In the genomic region with DNA sequence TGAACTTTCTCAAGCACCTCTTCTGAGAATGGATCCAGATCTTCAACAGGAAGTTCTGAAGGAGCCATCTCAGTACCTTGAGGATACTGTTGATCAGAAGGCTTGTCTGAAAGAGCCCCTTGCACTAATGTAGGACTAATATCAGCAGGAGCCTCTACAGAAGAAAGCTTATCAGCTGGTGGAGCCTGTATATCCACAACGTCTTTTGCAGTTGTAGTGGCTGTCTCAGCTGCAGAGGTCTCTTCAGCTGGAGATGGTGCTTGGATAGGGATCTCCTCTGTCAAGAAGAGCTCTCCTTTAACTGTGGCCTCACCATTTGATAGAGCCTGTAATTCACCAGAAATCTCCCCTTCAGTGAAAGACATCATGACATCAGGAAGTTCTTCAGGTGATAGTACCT, we compare ENCODE assay signal across 25 mouse cellular contexts. TPM values are rescaled to one million over a fixed set of nuclear protein-coding genes. Genes with fewer than 3 reads are reported as not detected.
A peak's percentile ranks its signal among the peaks of the same experiment; 100 is the strongest.
DNase-seq lines count a peak whose midpoint lies in the region; TF ChIP-seq lines count a peak whose summit lies in the region.
"Had no signal": no experiment of that assay in that cellular context is flagged by ENCODE, and none has a peak within 500 bp of the region (broad histone marks: within the 10 kb centered on the region; RNA-seq: fewer than 3 reads in every experiment).

No protein-coding gene starts in this region.

- DNase-seq in testis, postnatal 14 days (ENCODE audit: low spot score): no peak
- peak; percentile 37 for DNase-seq in MEL (ENCODE audit: low read depth, low spot score)
- no peak for DNase-seq in gastrocnemius, adult 2 months
- DNase-seq: adrenal gland, adult 2 months; adrenal gland, adult 8-10 months; adrenal gland, postnatal 10 days; adrenal gland, postnatal 14 days; adrenal gland, postnatal 25 days; adrenal gland, postnatal 36 days; B cell, adult 2 months; cerebellum, adult 11 months; cerebellum, adult 11-12 months; cerebellum, adult 18-20 months; cerebellum, adult 2 months had no signal

- H3K27ac ChIP-seq in testis, adult 2 months (ENCODE audit: control insufficient read depth, insufficient read depth, low read depth, low read length): no peak overlapping the region
- no peak overlapping the region for H3K27ac ChIP-seq in MEL (ENCODE audit: control insufficient read depth, low read depth, low read length)
- H3K27ac ChIP-seq in gastrocnemius, adult 2 months: no peak overlapping the region

- no peak for TF ChIP-seq POLR2A in testis, adult 2 months (IDR thresholded peaks at IDR 0.05; ENCODE audit: control insufficient read depth, low read depth, low read length)
- TF ChIP-seq POLR2A in MEL (IDR thresholded peaks at IDR 0.05; ENCODE audit: control insufficient read depth in 1 of 2, insufficient read depth in 1 of 2, low read depth in 1 of 2, low read length in 2 of 2, poor library complexity in 1 of 2): no peak

- H3K9ac ChIP-seq in MEL (ENCODE audit: control insufficient read depth, low read depth, low read length, poor library complexity, severe bottlenecking): no peak overlapping the region

- H3K79me2 ChIP-seq in MEL (ENCODE audit: control insufficient read depth, insufficient read depth, low read length, poor library complexity): no peaks in the 10 kb centered on the region

- no peaks in the 10 kb centered on the region for H3K36me3 ChIP-seq in testis, adult 2 months (ENCODE audit: control insufficient read depth, insufficient read depth, low read length)
- H3K36me3 ChIP-seq in MEL (ENCODE audit: control insufficient read depth in 1 of 2, insufficient read depth in 2 of 2, low read length in 2 of 2): peaks cover 0 to 2% of the 10 kb centered on the region in 2 experiments; a peak in 1 of 4 replicates
- H3K36me3 ChIP-seq: G1E had no signal

- H3K27me3 ChIP-seq in testis, adult 2 months (ENCODE audit: control insufficient read depth, insufficient read depth, low read length): no peaks in the 10 kb centered on the region
- no peaks in the 10 kb centered on the region for H3K27me3 ChIP-seq in MEL (ENCODE audit: control insufficient read depth in 1 of 2, insufficient read depth in 2 of 2, low read length in 2 of 2)
- H3K27me3 ChIP-seq: CH12.LX, Patski had no signal

- H3K4me1 ChIP-seq in testis, adult 2 months (ENCODE audit: control insufficient read depth, insufficient read depth, low read length): peaks cover 2% of the 10 kb centered on the region
- H3K4me1 ChIP-seq in MEL (ENCODE audit: control insufficient read depth in 1 of 2, insufficient read depth in 2 of 2, low read length in 2 of 2): peaks cover 3 to 5% of the 10 kb centered on the region in 2 experiments; a peak in 1 of 4 replicates

- TF ChIP-seq CTCF in testis, adult 2 months (IDR thresholded peaks at IDR 0.05; ENCODE audit: control insufficient read depth, insufficient read depth, insufficient replicate concordance, low read depth, low read length): no peak
- TF ChIP-seq CTCF in MEL (IDR thresholded peaks at IDR 0.05 in 2 of 3, conservative IDR thresholded peaks at IDR 0.05 in 1 of 3; ENCODE audit: control insufficient read depth in 1 of 3, insufficient read depth in 1 of 3, low read depth in 2 of 3, low read length in 3 of 3, poor library complexity in 1 of 3, severe bottlenecking in 1 of 3): no peak
- no peak for TF ChIP-seq CTCF in gastrocnemius, adult 2 months (IDR thresholded peaks at IDR 0.05)

- intact Hi-C loops in gastrocnemius, adult 2 months (cut with DNase I): no loop called here

- peak overlapping the region; percentile 62 for H3K4me3 ChIP-seq in testis, adult 2 months (ENCODE audit: control insufficient read depth, low read depth, low read length)
- no peak overlapping the region for H3K4me3 ChIP-seq in MEL (ENCODE audit: control insufficient read depth in 1 of 2, insufficient read depth in 1 of 2, low read depth in 2 of 2, low read length in 2 of 2)
- no peak overlapping the region for H3K4me3 ChIP-seq in gastrocnemius, adult 2 months

- TF ChIP-seq RAD21 in MEL (IDR thresholded peaks at IDR 0.05; ENCODE audit: low read depth, low read length): no peak

- H3K9me3 ChIP-seq in MEL (replicated peaks; ENCODE audit: insufficient read depth, low read length): no peaks in the 10 kb centered on the region
- H3K9me3 ChIP-seq: G1E had no signal

- peak in 1 of 2 experiments; percentile 42; a peak in 1 of 4 replicates for TF ChIP-seq EP300 in MEL (IDR thresholded peaks at IDR 0.05; ENCODE audit: low read depth in 1 of 2, low read length in 2 of 2)

TF ChIP-seq in MEL, 35 proteins besides CTCF, POLR2A, EP300 and RAD21:
- TF ChIP-seq POLR2AphosphoS5 (IDR thresholded peaks at IDR 0.05; ENCODE audit: borderline replicate concordance, low read depth, low read length) (no peak), GATA1 (IDR thresholded peaks at IDR 0.05; ENCODE audit: low read depth, low read length) (0 out of 2 replicates have a peak, but pooled peaks have one; percentile 40), ETS1 (IDR thresholded peaks at IDR 0.05; ENCODE audit: low read depth, low read length) (peak; percentile 73), SIN3A (IDR thresholded peaks at IDR 0.05; ENCODE audit: low read length) (peak; percentile 57; the same call in 1 of the 2 replicates)

RNA-seq across cellular contexts. Expression of a gene that starts 0.9 kb away (rescaled TPM):
- 55.7 and 61.6 TPM in 2 replicates for polyA plus RNA-seq in testis, adult 2 months (2012; rRNA removed)
- total RNA-seq in MEL (2012; rRNA removed): not detected in 2 replicates
- polyA plus RNA-seq in MEL (2012; ENCODE audit: insufficient read depth in 1 of 2, insufficient read length in 2 of 2, low read depth in 1 of 2, low replicate concordance in 2 of 2, missing spikeins in 1 of 2): not detected
- not detected for total RNA-seq in gastrocnemius, adult 2 months (2021)
- total RNA-seq: adrenal gland, adult 18-20 months; adrenal gland, adult 2 months; adrenal gland, adult 8-10 months; adrenal gland, postnatal 10 days; adrenal gland, postnatal 14 days; adrenal gland, postnatal 25 days; adrenal gland, postnatal 36 days; adrenal gland, postnatal 4 days; CH12.LX; ES-E14 had no signal
- polyA plus RNA-seq: activated CD4-positive, CD25-positive, alpha-beta regulatory T cell, adult 4 months; adrenal gland, adult 2 months; brain, embryonic 14.5 days; C2C12; CD4-positive, CD25-positive, alpha-beta regulatory T cell, adult 4 months; cerebellum, adult 2 months; G1E; Patski had no signal
